Mouse (Mus musculus) embryo, embryonic 9.5 days (tissue): ENCODE measurements around the gene Abcb1b.
A peak's percentile ranks its signal among the peaks of the same experiment; 100 is the strongest.
"Not testable (repeated sequence)": the region's sequence is repeated elsewhere in the genome, so short reads cannot be mapped to it uniquely, and the experiment has no call there.

Source experiments
- DNase-seq: peaks from one replicate; pipeline ENCODE4 v3.0.0-alpha.2; 2017; ENCODE audit errors: extremely low spot score

Gene Abcb1b

DNA sequence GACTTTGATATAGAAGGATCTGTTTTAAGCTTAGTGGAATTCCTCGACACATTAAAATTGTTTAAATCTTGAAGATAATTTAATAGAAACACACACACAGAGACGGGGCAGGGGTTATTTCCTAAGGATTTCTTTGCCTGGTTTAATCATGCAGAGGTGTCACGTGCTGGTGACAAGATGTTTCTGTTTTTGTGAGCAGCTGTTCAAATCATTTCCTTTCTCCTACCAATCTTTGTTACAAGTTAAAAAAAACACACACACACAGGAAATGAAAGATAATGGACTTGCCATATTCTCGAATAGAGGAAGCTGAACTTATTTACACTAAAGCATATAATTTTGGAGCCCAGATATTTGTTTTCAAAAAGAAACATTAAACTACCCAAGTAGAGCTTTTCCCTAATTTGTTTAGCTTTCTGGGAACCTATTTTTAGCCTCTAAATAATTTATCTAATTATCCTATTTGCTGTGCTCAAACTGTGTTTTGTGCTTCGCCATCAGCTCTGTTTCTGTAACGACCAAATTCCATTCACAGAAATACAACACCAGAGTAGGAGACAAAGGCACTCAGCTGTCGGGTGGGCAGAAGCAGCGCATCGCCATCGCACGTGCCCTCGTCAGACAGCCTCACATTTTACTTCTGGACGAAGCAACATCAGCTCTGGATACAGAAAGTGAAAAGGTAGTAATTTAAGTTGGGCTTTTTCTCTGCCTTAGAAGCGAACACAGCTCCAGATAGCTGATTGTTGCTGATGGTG is 65.8 kb downstream of the Abcb1b start:
- no peak for DNase-seq

GRCm38 (mm10) chr5:8865630-8866029 is 67.7 kb downstream of the Abcb1b start:
- DNase-seq = not testable (repeated sequence)

GRCm38 (mm10) chr5:8866366-8866765 is 68.4 kb downstream of the Abcb1b start:
- DNase-seq = no peak

DNA sequence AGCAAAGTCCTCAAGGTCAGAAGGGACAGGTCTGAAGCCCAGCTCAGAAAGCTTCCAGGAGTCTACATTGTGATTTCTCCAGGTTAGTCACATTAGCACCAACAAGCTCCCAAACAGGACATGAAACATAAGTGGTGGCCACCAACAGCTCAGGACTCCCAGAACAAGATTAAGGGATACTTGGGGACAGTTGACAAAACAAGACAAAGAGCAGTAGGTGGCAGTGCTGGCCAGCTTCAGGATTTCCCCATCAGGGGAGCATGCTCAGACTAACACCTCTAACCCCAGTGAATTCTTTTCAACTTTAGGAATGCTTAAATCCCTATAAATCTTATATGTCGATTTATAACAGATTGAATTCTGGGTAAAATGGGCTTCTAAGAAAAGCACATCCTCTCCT is 70.1 kb downstream of the Abcb1b start:
- peak; percentile 34 for DNase-seq

- no peak for DNase-seq
Observed at GRCm38 (mm10) chr5:8872979-8873915, 75.3 kb downstream of the Abcb1b start.

GRCm38 (mm10) chr5:8877086-8877485 is 79.1 kb downstream of the Abcb1b start:
- DNase-seq = no peak

GRCm38 (mm10) chr5:8877800-8878199 is 79.9 kb downstream of the Abcb1b start:
- no peak for DNase-seq

DNA sequence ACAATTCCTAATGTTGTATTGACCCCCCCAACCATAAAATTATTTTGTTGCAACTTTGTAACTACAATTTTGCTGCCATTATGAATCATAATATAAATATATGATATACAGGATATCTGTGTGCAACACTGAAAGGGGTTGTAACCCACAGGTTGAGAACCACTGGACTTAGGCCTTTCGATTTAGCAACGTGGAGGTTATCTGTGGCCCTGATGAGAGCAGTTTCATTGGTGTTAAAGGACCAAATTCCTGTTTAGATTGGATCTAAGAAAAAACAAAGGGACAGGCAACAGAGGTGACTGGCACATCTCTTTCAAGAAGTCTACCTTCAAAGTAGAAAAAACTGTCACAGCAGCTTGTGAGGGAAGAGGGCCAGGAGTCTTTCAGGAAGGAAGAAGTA is 87.9 kb downstream of the Abcb1b start:
- no peak for DNase-seq

- DNase-seq = peak; percentile 61
Observed at GRCm38 (mm10) chr5:8893300-8894103, 95.6 kb downstream of the Abcb1b start, which contains the start of gene Abcb4. Abcb4 (plus strand) TSS chr5:8893717.

DNA sequence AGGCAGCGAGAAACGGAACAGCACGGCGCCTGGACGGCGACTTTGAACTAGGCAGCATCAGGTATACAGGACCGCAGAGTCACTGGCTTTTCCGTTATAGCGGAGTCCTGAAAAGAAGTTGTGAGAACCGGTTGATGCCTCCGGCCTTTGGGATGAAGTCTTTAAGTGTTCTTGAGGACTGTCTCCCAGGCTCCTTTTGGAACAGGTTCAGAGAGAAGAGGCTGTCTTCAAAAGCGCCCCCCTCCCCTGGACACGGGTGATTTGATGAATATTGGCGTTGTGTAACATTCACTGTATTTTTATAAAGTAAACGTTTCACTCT is 96.1 kb downstream of the Abcb1b start:
- no peak for DNase-seq

GRCm38 (mm10) chr5:8894641-8895490 is 96.9 kb downstream of the Abcb1b start:
- DNase-seq = no peak

DNA sequence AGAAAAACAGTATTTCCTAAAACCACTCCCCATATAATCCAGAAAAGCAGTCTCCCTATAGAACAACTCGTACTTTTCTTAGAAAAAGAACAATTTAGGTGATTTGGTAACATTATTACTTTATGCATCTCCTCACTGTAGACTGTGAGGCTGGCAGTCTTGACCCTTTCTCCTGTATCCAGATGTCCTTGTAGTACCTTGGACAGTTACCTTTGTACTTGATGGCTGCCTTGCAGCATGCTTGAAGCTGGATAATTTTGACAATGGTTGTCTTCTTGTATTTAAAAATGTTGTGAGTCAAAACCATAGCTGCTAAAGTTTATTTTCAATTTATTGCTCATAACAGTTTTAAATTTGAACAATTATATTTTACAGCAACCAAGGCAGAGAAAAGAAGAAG is 98.3 kb downstream of the Abcb1b start:
- DNase-seq = no peak

DNA sequence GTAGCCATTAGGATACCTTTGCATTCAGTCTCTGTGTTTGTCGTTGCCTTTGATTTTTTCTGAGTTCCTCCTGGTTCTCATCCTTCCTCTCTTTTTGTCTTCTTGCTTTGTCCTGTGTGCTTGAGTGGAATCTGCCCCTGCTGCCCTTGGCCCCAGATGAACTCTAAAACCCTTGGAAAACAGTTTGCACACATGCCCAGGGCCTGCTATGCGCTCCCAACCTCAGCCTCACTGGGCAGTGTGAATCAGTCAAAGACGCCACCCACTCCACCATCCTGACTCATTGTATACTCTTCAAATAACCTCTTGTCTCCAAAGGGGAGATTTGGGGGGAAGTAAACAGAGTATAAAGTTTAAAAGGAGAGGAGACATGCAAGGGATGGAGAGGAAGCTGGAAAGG is 100.3 kb downstream of the Abcb1b start:
- DNase-seq = no peak

DNA sequence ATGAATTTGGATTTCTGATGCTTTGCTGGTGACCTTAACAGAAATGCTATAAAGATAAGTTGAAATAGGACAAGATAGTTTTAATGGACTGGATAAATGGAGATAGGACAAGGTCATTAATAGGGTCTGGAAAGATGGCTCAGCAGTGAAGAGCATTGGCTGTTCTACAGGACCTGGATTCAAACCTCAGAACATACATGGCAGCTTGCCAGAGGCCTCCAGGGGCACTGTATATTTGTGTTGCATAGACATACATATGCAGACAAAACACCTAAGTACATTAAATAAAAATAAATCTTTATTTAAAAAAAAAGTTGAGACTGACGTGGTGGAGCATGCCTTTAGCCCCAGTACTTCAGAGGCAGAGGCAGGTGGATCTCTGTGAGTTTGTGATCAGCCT is 103.1 kb downstream of the Abcb1b start:
- DNase-seq = no peak

GRCm38 (mm10) chr5:8902141-8902817 is 104.3 kb downstream of the Abcb1b start:
- no peak for DNase-seq

- no peak for DNase-seq
Observed at GRCm38 (mm10) chr5:8904539-8904938, 106.6 kb downstream of the Abcb1b start.

DNA sequence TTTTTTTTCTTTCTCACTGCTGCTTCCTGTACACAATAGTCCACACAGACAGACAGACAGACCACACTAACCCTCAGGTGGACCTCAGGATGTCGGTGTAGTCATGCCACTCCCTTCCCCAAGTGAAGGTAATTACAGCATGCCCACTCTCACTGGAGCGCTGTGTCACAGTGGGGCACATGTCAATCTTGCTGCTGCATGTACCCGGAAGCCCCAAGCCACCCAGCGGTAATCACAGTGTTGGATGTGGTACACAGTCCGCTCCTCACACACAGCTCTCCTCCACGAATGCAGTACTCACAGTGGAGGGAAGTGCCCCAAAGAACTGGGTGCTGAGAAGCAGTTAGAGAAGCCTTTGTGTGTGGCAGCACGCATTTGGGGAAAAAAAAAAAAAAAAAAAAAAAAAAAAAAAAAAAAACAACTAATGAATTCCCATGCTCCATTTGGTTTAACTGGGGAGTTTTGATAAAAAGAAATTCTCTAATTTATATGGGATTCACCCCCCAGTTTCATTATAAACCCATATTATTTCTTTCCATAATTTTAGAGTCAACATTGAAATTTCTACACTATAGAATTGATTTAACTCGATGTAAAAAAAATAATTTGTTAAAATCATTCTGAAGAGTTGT is 113.7 kb downstream of the Abcb1b start:
- DNase-seq = no peak
